Mouse (Mus musculus): ENCODE measurements at regions not wholly inside any gene's neighbourhood (a gene's known extent, or its start where the extent isn't known, plus 50 kb on each side); places are given as distances from the start of the nearest gene placed in this dataset.

DNA sequence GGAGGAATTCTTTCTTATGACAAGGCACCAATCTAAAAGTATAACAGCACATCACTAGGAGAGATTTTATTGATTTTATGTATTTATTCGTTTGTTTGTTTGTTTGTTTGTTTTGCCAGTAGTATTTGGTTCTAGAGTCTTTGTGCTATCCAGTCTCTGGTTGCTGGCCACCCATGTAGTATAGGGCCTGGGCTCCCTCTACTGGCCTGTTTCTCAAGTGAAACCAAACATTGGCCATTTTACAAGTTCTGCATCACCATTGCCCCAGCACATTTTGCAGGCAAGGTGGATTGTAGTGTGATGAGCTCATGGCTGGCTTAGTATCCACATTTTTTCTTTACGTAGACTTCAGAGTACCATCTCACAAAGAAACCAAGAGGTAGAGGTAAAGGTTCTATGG, 376.9 kb upstream of the Luzp2 start:
- H3K36me3 ChIP-seq (ENCODE audit: control insufficient read depth, insufficient read depth, low read length): no peaks in the 10 kb centered on the region
- no peak overlapping the region for H3K4me3 ChIP-seq (ENCODE audit: low read depth, low read length)
- WGBS: 51% methylated on average over 2 of the region's 2 CpGs
- no peaks in the 10 kb centered on the region for H3K9me3 ChIP-seq (ENCODE audit: control insufficient read depth, low read length)
- H3K27ac ChIP-seq (replicated peaks; ENCODE audit: low read depth, low read length): no peak overlapping the region
- no peak overlapping the region for H3K4me2 ChIP-seq (ENCODE audit: low read depth, low read length)
- no peak overlapping the region for H3K9ac ChIP-seq (ENCODE audit: low read depth, low read length)
- ATAC-seq (ENCODE audit: low read depth) (no peak), DNase-seq (ENCODE audit: low spot score) (peak; percentile 30)
- H3K4me1 ChIP-seq (ENCODE audit: control insufficient read depth, insufficient read depth, low read length): no peaks in the 10 kb centered on the region
- no peaks in the 10 kb centered on the region for H3K27me3 ChIP-seq (replicated peaks; ENCODE audit: control insufficient read depth, insufficient read depth, low read length)

DNA sequence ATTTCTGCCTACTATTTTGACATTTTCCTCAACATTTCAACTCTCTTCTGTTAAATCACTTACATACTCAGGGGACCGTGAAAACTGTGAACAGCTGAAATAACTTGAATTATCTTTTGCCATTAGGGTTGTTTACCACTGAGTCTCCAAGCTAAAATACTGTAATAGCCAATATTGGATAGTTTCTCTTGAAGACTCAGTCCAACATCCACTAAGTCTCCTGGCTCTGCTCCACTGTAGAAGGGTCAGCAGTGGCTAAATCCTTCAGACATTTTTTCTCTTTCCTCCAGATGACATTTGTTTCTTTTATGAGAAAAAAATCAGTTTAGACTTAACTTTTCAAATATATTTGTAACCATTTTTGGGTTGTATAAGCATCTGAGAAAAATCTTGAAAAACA, 344.0 kb upstream of the Luzp2 start:
- Histone ChIP-seq H3K4me3 (ENCODE audit: low read depth, low read length) (no peak overlapping the region), H3K27me3 (replicated peaks; ENCODE audit: control insufficient read depth, insufficient read depth, low read length) (no peaks in the 10 kb centered on the region), H3K4me2 (ENCODE audit: low read depth, low read length) (no peak overlapping the region), H3K36me3 (ENCODE audit: control insufficient read depth, insufficient read depth, low read length) (no peaks in the 10 kb centered on the region), H3K9me3 (ENCODE audit: control insufficient read depth, low read length) (no peaks in the 10 kb centered on the region), H3K27ac (replicated peaks; ENCODE audit: low read depth, low read length) (no peak overlapping the region), H3K9ac (ENCODE audit: low read depth, low read length) (no peak overlapping the region), H3K4me1 (ENCODE audit: control insufficient read depth, insufficient read depth, low read length) (no peaks in the 10 kb centered on the region)
- 87% methylated on average over 1 of the region's 1 CpGs for WGBS
- ATAC-seq (ENCODE audit: low read depth) (no peak), DNase-seq (ENCODE audit: low spot score) (peak; percentile 2)

DNA sequence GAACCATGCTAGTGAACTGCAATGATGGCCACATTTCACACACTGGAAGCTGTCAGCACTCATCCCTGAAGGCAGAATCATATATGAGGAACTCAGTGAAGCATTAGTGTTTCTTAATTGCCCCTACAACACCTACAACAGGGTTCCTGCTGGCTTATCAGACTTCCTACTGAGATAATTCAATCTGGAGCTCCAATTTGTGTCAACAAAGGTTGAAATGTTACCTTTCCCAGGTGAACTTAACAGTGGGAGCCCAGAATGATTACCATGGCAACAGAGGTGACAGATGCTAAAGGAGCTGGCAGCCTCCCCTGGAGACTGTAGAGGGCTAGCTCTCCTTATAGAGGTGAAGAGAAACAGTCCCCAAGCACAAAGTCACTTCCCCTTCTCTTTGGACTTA, 330.1 kb upstream of the Luzp2 start:
- H3K4me2 ChIP-seq (ENCODE audit: low read depth, low read length): no peak overlapping the region
- no peaks in the 10 kb centered on the region for H3K4me1 ChIP-seq (ENCODE audit: control insufficient read depth, insufficient read depth, low read length)
- no peak overlapping the region for H3K9ac ChIP-seq (ENCODE audit: low read depth, low read length)
- H3K27ac ChIP-seq (replicated peaks; ENCODE audit: low read depth, low read length): no peak overlapping the region
- no peaks in the 10 kb centered on the region for H3K36me3 ChIP-seq (ENCODE audit: control insufficient read depth, insufficient read depth, low read length)
- no peaks in the 10 kb centered on the region for H3K27me3 ChIP-seq (replicated peaks; ENCODE audit: control insufficient read depth, insufficient read depth, low read length)
- ATAC-seq (ENCODE audit: low read depth) (no peak), DNase-seq (ENCODE audit: low spot score) (no peak)
- H3K4me3 ChIP-seq (ENCODE audit: low read depth, low read length): no peak overlapping the region
- H3K9me3 ChIP-seq (ENCODE audit: control insufficient read depth, low read length): no peaks in the 10 kb centered on the region

- DNase-seq (ENCODE audit: low spot score): peak; percentile 7
- ATAC-seq (ENCODE audit: low read depth): peak; percentile 33; the same call in 1 of the 2 replicates
- H3K4me3 ChIP-seq (ENCODE audit: low read depth, low read length): no peak overlapping the region
- H3K27me3 ChIP-seq (replicated peaks; ENCODE audit: control insufficient read depth, insufficient read depth, low read length): no peaks in the 10 kb centered on the region
- 58% methylated on average over 2 of the region's 2 CpGs for WGBS
- H3K27ac ChIP-seq (replicated peaks; ENCODE audit: low read depth, low read length): no peak overlapping the region
- no peak overlapping the region for H3K9ac ChIP-seq (ENCODE audit: low read depth, low read length)
- H3K9me3 ChIP-seq (ENCODE audit: control insufficient read depth, low read length): no peaks in the 10 kb centered on the region
- H3K36me3 ChIP-seq (ENCODE audit: control insufficient read depth, insufficient read depth, low read length): no peaks in the 10 kb centered on the region
- no peaks in the 10 kb centered on the region for H3K4me1 ChIP-seq (ENCODE audit: control insufficient read depth, insufficient read depth, low read length)
- no peak overlapping the region for H3K4me2 ChIP-seq (ENCODE audit: low read depth, low read length)
Observed at GRCm38 (mm10) chr7:54507006-54507405, 328.3 kb upstream of the Luzp2 start.

- Histone ChIP-seq H3K27me3 (replicated peaks; ENCODE audit: control insufficient read depth, insufficient read depth, low read length) (no peaks in the 10 kb centered on the region), H3K4me1 (ENCODE audit: control insufficient read depth, insufficient read depth, low read length) (no peaks in the 10 kb centered on the region), H3K4me3 (ENCODE audit: low read depth, low read length) (no peak overlapping the region), H3K36me3 (ENCODE audit: control insufficient read depth, insufficient read depth, low read length) (no peaks in the 10 kb centered on the region), H3K9ac (ENCODE audit: low read depth, low read length) (no peak overlapping the region), H3K4me2 (ENCODE audit: low read depth, low read length) (no peak overlapping the region), H3K27ac (replicated peaks; ENCODE audit: low read depth, low read length) (no peak overlapping the region), H3K9me3 (ENCODE audit: control insufficient read depth, low read length) (no peaks in the 10 kb centered on the region)
- 71% methylated on average over 7 of the region's 7 CpGs for WGBS
- DNase-seq (ENCODE audit: low spot score) (no peak), ATAC-seq (ENCODE audit: low read depth) (no peak)
Observed at GRCm38 (mm10) chr7:54535693-54536092, 299.6 kb upstream of the Luzp2 start.

GRCm38 (mm10) chr7:54557436-54557835, 277.9 kb upstream of the Luzp2 start:
- Histone ChIP-seq H3K36me3 (ENCODE audit: control insufficient read depth, insufficient read depth, low read length) (no peaks in the 10 kb centered on the region), H3K9ac (ENCODE audit: low read depth, low read length) (no peak overlapping the region), H3K27ac (replicated peaks; ENCODE audit: low read depth, low read length) (no peak overlapping the region), H3K4me3 (ENCODE audit: low read depth, low read length) (no peak overlapping the region), H3K4me1 (ENCODE audit: control insufficient read depth, insufficient read depth, low read length) (no peaks in the 10 kb centered on the region), H3K4me2 (ENCODE audit: low read depth, low read length) (no peak overlapping the region), H3K27me3 (replicated peaks; ENCODE audit: control insufficient read depth, insufficient read depth, low read length) (no peaks in the 10 kb centered on the region), H3K9me3 (ENCODE audit: control insufficient read depth, low read length) (no peaks in the 10 kb centered on the region)
- DNase-seq (ENCODE audit: low spot score) (no peak), ATAC-seq (ENCODE audit: low read depth) (no peak)
- WGBS: 75% methylated on average over 3 of the region's 3 CpGs

GRCm38 (mm10) chr7:54565569-54566179, 269.6 kb upstream of the Luzp2 start:
- 71% methylated on average over 3 of the region's 3 CpGs for WGBS
- Histone ChIP-seq H3K9ac (ENCODE audit: low read depth, low read length) (no peak overlapping the region), H3K4me1 (ENCODE audit: control insufficient read depth, insufficient read depth, low read length) (no peaks in the 10 kb centered on the region), H3K4me2 (ENCODE audit: low read depth, low read length) (no peak overlapping the region), H3K9me3 (ENCODE audit: control insufficient read depth, low read length) (no peaks in the 10 kb centered on the region), H3K36me3 (ENCODE audit: control insufficient read depth, insufficient read depth, low read length) (no peaks in the 10 kb centered on the region), H3K27me3 (replicated peaks; ENCODE audit: control insufficient read depth, insufficient read depth, low read length) (no peaks in the 10 kb centered on the region), H3K4me3 (ENCODE audit: low read depth, low read length) (no peak overlapping the region), H3K27ac (replicated peaks; ENCODE audit: low read depth, low read length) (no peak overlapping the region)
- DNase-seq (ENCODE audit: low spot score) (no peak), ATAC-seq (ENCODE audit: low read depth) (no peak)

GRCm38 (mm10) chr7:54599776-54600175, 235.5 kb upstream of the Luzp2 start:
- Histone ChIP-seq H3K9me3 (ENCODE audit: control insufficient read depth, low read length) (no peaks in the 10 kb centered on the region), H3K27me3 (replicated peaks; ENCODE audit: control insufficient read depth, insufficient read depth, low read length) (no peaks in the 10 kb centered on the region), H3K36me3 (ENCODE audit: control insufficient read depth, insufficient read depth, low read length) (no peaks in the 10 kb centered on the region), H3K27ac (replicated peaks; ENCODE audit: low read depth, low read length) (no peak overlapping the region), H3K9ac (ENCODE audit: low read depth, low read length) (no peak overlapping the region), H3K4me3 (ENCODE audit: low read depth, low read length) (no peak overlapping the region), H3K4me1 (ENCODE audit: control insufficient read depth, insufficient read depth, low read length) (no peaks in the 10 kb centered on the region), H3K4me2 (ENCODE audit: low read depth, low read length) (no peak overlapping the region)
- 47% methylated on average over 1 of the region's 1 CpGs for WGBS
- ATAC-seq (ENCODE audit: low read depth): no peak
- peak; percentile 1 for DNase-seq (ENCODE audit: low spot score)

GRCm38 (mm10) chr7:54622436-54622835, 212.9 kb upstream of the Luzp2 start:
- no peak for DNase-seq (ENCODE audit: low spot score)
- no peak overlapping the region for H3K9ac ChIP-seq (ENCODE audit: low read depth, low read length)
- no peak overlapping the region for H3K4me2 ChIP-seq (ENCODE audit: low read depth, low read length)
- no peaks in the 10 kb centered on the region for H3K27me3 ChIP-seq (replicated peaks; ENCODE audit: control insufficient read depth, insufficient read depth, low read length)
- no peaks in the 10 kb centered on the region for H3K9me3 ChIP-seq (ENCODE audit: control insufficient read depth, low read length)
- H3K4me1 ChIP-seq (ENCODE audit: control insufficient read depth, insufficient read depth, low read length): no peaks in the 10 kb centered on the region
- H3K4me3 ChIP-seq (ENCODE audit: low read depth, low read length): no peak overlapping the region
- H3K36me3 ChIP-seq (ENCODE audit: control insufficient read depth, insufficient read depth, low read length): no peaks in the 10 kb centered on the region
- H3K27ac ChIP-seq (replicated peaks; ENCODE audit: low read depth, low read length): no peak overlapping the region
- no peak for ATAC-seq (ENCODE audit: low read depth)
- WGBS: 73% methylated on average over 2 of the region's 2 CpGs
